Mouse (Mus musculus) ovary, adult 18-20 months (tissue): Measurements from ENCODE around the gene Olfr859.
"Not testable (repeated sequence)": the region's sequence is repeated elsewhere in the genome, so short reads cannot be mapped to it uniquely, and the experiment has no call there.

Experiments used
- DNase-seq: peaks from one replicate; pipeline ENCODE4 v3.0.0; 2022; ENCODE audit warnings: low spot score, mixed read lengths

Olfr859 gene

GRCm38 (mm10) chr9:19804606-19805005, at the start of gene Olfr859:
TSS of gene Olfr859 (plus strand) at chr9:19804906.
- not testable (repeated sequence) for DNase-seq

- DNase-seq, result no peak
Measured at GRCm38 (mm10) chr9:19769136-19769535, 35.6 kb upstream of the Olfr859 start.

GRCm38 (mm10) chr9:19769701-19770100, 35.0 kb upstream of the Olfr859 start:
- no peak for DNase-seq

GRCm38 (mm10) chr9:19779983-19780382, 24.7 kb upstream of the Olfr859 start, which contains the start of gene Olfr58:
TSS of gene Olfr58 (plus strand) at chr9:19780283.
- DNase-seq, result no peak

GRCm38 (mm10) chr9:19803000-19803399, 1.7 kb upstream of the Olfr859 start:
- DNase-seq, result no peak

- DNase-seq, result no peak
Measured at GRCm38 (mm10) chr9:19849647-19850046, 44.9 kb downstream of the Olfr859 start, which contains the start of gene Olfr860. TSS of gene Olfr860 (minus strand) at chr9:19849747.
